Mouse (Mus musculus): Measurements from ENCODE around the gene Actr3b. TPM values are rescaled to one million over a fixed set of nuclear protein-coding genes. Genes with fewer than 3 reads are reported as not detected.
A peak's percentile ranks its signal among the peaks of the same experiment; 100 is the strongest.

Actr3b gene
- polyA plus RNA-seq, 2 experiments, result 0.22 to 0.71 TPM

DNA sequence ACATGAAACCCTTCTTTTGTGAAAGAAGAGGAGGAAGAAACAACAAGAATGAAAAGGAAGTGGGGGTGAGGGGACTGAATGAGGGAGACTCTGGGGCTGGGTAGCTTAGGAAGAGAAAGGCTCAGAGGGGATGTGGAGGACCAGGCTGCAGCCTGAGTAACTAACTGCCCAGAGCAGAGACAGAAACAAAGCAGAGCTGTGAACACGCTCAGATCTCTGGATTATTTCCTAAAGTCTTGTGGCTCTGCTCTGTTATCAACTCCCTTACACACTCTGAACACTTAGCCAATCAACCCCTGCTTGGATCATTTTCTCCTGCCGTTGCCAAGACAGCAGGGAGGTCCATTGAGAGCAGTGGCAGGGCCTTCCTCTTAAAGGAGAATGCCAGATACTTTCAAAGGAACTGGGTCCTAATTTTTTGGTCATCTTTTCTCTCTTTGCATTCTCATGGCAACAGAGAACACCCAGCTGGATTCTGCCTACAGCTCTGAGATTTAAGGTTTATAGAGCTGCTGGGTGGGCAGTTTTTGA lies 5.5 kb upstream of the Actr3b start:
- TF ChIP-seq CTCF (IDR thresholded peaks at IDR 0.05; ENCODE audit: low read depth) (no peak), EP300 (IDR thresholded peaks at IDR 0.05; ENCODE audit: low read depth) (no peak)
- H3K36me3 ChIP-seq (replicated peaks; ENCODE audit: control insufficient read depth, insufficient read depth, low read depth), result no peaks in the 10 kb centered on the region
- H3K27me3 ChIP-seq (ENCODE audit: control insufficient read depth, insufficient read depth, low read length), result no peaks in the 10 kb centered on the region
- WGBS (ENCODE audit: insufficient replicate concordance), result 24% methylated on average over 2 of the region's 2 CpGs
- no peaks in the 10 kb centered on the region for H3K9me3 ChIP-seq (ENCODE audit: control insufficient read depth, low read length)
- ATAC-seq (ENCODE audit: insufficient read depth) (no peak), DNase-seq (ENCODE audit: low read depth in 3 of 3, low spot score in 3 of 3) (no peak)
- no peak overlapping the region for H3K9ac ChIP-seq (replicated peaks)
- 0 out of 4 replicates have a peak, but pooled peaks cover 0 to under 1% of the 10 kb centered on the region in 2 experiments for H3K4me1 ChIP-seq (replicated peaks; ENCODE audit: control insufficient read depth in 2 of 2, insufficient read depth in 2 of 2, low read length in 1 of 2)
- H3K4me2 ChIP-seq (ENCODE audit: low read depth), result no peak overlapping the region
- no peak overlapping the region for H3K27ac ChIP-seq
- no peak overlapping the region for H3K4me3 ChIP-seq (ENCODE audit: insufficient read depth in 1 of 2, low read depth in 2 of 2, low read length in 2 of 2)

DNA sequence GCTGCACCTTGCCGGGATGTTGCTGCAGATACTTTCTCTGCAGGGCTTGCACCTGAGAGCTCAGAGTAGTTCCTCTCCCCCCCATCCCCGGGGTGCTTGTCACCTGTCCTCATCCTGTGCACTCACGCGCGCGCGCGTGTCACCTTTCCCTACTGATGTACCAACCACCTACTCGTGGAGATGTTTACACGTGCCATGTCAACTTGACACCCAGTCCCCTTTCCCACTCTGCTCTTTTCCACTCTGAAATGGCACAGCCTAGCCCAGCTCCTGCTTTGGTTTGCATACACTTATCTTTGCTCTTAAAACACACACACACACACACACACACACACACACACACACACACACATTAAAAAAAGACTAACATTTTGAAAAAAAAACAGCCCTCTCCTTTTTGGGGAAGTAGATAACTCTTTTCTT lies 624 bp downstream of the Actr3b start:
- Histone ChIP-seq H3K9me3 (ENCODE audit: control insufficient read depth, low read length) (no peaks in the 10 kb centered on the region), H3K36me3 (replicated peaks; ENCODE audit: control insufficient read depth, insufficient read depth, low read depth) (no peaks in the 10 kb centered on the region), H3K4me3 (ENCODE audit: insufficient read depth in 1 of 2, low read depth in 2 of 2, low read length in 2 of 2) (no peak overlapping the region; a peak in 1 of 4 replicates), H3K4me2 (ENCODE audit: low read depth) (peak overlapping the region; percentile 79), H3K27me3 (ENCODE audit: control insufficient read depth, insufficient read depth, low read length) (no peaks in the 10 kb centered on the region), H3K27ac (no peak overlapping the region), H3K4me1 (replicated peaks; ENCODE audit: control insufficient read depth in 2 of 2, insufficient read depth in 2 of 2, low read length in 1 of 2) (0 out of 4 replicates have a peak, but pooled peaks cover 0 to 3% of the 10 kb centered on the region in 2 experiments), H3K9ac (replicated peaks) (no peak overlapping the region)
- TF ChIP-seq CTCF (IDR thresholded peaks at IDR 0.05; ENCODE audit: low read depth) (no peak), EP300 (IDR thresholded peaks at IDR 0.05; ENCODE audit: low read depth) (no peak)
- DNase-seq (ENCODE audit: low read depth in 3 of 3, low spot score in 3 of 3) (no peak), ATAC-seq (ENCODE audit: insufficient read depth) (no peak)
- WGBS (ENCODE audit: insufficient replicate concordance), result 2% methylated on average over 10 of the region's 10 CpGs

DNA sequence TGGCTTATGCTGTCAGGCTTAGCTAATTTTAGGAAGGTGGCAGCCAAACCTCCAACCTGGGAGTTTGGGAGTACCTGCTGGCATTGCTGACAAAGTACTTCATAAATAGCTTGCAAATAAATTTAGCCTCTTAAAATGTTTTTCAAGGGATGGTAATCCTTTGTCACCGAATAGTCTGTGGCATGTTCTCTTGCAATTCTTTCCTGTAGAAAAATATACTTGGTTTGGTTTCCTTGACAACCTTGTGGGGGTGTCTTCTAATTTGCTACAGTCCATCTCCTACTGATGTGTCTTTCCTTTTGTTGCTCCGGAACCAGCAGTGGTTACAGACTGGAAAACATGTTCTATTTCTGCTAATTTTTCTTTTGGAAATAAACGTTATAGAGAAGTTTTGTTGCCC lies 1.1 kb downstream of the Actr3b start:
- 52% methylated on average over 3 of the region's 3 CpGs for WGBS (ENCODE audit: insufficient replicate concordance)
- TF ChIP-seq EP300 (IDR thresholded peaks at IDR 0.05; ENCODE audit: low read depth) (no peak), CTCF (IDR thresholded peaks at IDR 0.05; ENCODE audit: low read depth) (no peak)
- H3K4me2 ChIP-seq (ENCODE audit: low read depth), result no peak overlapping the region
- no peak overlapping the region for H3K4me3 ChIP-seq (ENCODE audit: insufficient read depth in 1 of 2, low read depth in 2 of 2, low read length in 2 of 2)
- 0 out of 4 replicates have a peak, but pooled peaks cover 0 to 3% of the 10 kb centered on the region in 2 experiments for H3K4me1 ChIP-seq (replicated peaks; ENCODE audit: control insufficient read depth in 2 of 2, insufficient read depth in 2 of 2, low read length in 1 of 2)
- no peak for ATAC-seq (ENCODE audit: insufficient read depth)
- H3K27me3 ChIP-seq (ENCODE audit: control insufficient read depth, insufficient read depth, low read length), result no peaks in the 10 kb centered on the region
- no peak for DNase-seq (ENCODE audit: low read depth in 3 of 3, low spot score in 3 of 3)
- H3K9me3 ChIP-seq (ENCODE audit: control insufficient read depth, low read length), result no peaks in the 10 kb centered on the region
- H3K9ac ChIP-seq (replicated peaks), result no peak overlapping the region
- H3K27ac ChIP-seq, result no peak overlapping the region
- no peaks in the 10 kb centered on the region for H3K36me3 ChIP-seq (replicated peaks; ENCODE audit: control insufficient read depth, insufficient read depth, low read depth)

DNA sequence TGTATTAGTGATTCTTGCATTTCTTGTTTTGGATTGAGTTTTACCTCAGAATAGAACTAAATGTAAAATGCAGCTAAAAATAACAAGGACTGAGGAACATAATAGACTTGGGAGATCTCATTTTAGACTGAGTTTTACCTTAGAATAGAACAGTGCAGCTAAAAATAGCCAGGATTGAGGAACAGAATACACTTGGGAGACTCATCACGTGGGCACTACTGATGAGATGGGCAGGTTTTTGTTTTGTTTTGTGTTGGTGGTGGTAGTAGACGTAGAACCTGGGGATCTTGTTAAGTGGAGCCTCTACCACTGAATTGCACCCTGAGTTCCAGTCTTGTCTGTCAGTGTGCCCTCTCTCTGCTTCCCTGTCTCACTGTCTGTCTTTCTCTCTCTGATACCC lies 2.1 kb downstream of the Actr3b start:
- no peaks in the 10 kb centered on the region for H3K36me3 ChIP-seq (replicated peaks; ENCODE audit: control insufficient read depth, insufficient read depth, low read depth)
- 0 out of 4 replicates have a peak, but pooled peaks cover 0 to 3% of the 10 kb centered on the region in 2 experiments for H3K4me1 ChIP-seq (replicated peaks; ENCODE audit: control insufficient read depth in 2 of 2, insufficient read depth in 2 of 2, low read length in 1 of 2)
- no peaks in the 10 kb centered on the region for H3K27me3 ChIP-seq (ENCODE audit: control insufficient read depth, insufficient read depth, low read length)
- 39% methylated on average over 2 of the region's 2 CpGs for WGBS (ENCODE audit: insufficient replicate concordance)
- no peak overlapping the region for H3K9ac ChIP-seq (replicated peaks)
- H3K27ac ChIP-seq, result no peak overlapping the region
- ATAC-seq (ENCODE audit: insufficient read depth) (no peak), DNase-seq (ENCODE audit: low read depth in 3 of 3, low spot score in 3 of 3) (no peak)
- H3K9me3 ChIP-seq (ENCODE audit: control insufficient read depth, low read length), result no peaks in the 10 kb centered on the region
- no peak overlapping the region for H3K4me3 ChIP-seq (ENCODE audit: insufficient read depth in 1 of 2, low read depth in 2 of 2, low read length in 2 of 2)
- no peak overlapping the region for H3K4me2 ChIP-seq (ENCODE audit: low read depth)
- no peak for TF ChIP-seq CTCF (IDR thresholded peaks at IDR 0.05; ENCODE audit: low read depth)
- no peak for TF ChIP-seq EP300 (IDR thresholded peaks at IDR 0.05; ENCODE audit: low read depth)

DNA sequence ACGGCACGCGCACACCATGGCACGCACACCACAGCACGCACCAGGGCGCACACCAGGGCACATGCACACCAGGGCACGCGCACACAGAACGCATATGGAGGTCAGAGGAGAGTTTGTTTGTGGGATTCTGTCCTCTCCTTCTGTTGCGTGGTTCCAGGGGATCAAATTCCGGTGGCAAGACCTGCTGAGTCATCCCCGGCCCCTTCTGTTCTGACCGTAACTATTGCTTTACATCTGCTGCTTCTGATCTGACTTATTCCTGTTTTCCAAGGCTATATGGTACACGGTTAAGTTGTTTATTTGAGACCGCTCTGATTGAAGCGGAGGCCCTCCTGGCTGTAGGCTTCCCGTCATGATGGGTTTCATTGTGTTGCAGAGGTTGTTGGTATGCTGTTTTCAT lies 9.2 kb downstream of the Actr3b start:
- TF ChIP-seq CTCF (IDR thresholded peaks at IDR 0.05; ENCODE audit: low read depth), result no peak
- no peak for TF ChIP-seq EP300 (IDR thresholded peaks at IDR 0.05; ENCODE audit: low read depth)
- Histone ChIP-seq H3K9ac (replicated peaks) (no peak overlapping the region), H3K27me3 (ENCODE audit: control insufficient read depth, insufficient read depth, low read length) (no peaks in the 10 kb centered on the region), H3K27ac (no peak overlapping the region), H3K4me2 (ENCODE audit: low read depth) (no peak overlapping the region), H3K4me3 (ENCODE audit: insufficient read depth in 1 of 2, low read depth in 2 of 2, low read length in 2 of 2) (no peak overlapping the region), H3K9me3 (ENCODE audit: control insufficient read depth, low read length) (no peaks in the 10 kb centered on the region), H3K36me3 (replicated peaks; ENCODE audit: control insufficient read depth, insufficient read depth, low read depth) (no peaks in the 10 kb centered on the region), H3K4me1 (replicated peaks; ENCODE audit: control insufficient read depth in 2 of 2, insufficient read depth in 2 of 2, low read length in 1 of 2) (no peaks in the 10 kb centered on the region)
- ATAC-seq (ENCODE audit: insufficient read depth) (no peak), DNase-seq (ENCODE audit: low read depth in 3 of 3, low spot score in 3 of 3) (no peak)
- WGBS (ENCODE audit: insufficient replicate concordance), result 65% methylated on average over 17 of the region's 17 CpGs
